Mouse (Mus musculus): ENCODE results near the gene Os9.

- TF ChIP-seq CTCF (IDR thresholded peaks at IDR 0.05; ENCODE audit: low read depth) (no peak), EP300 (IDR thresholded peaks at IDR 0.05; ENCODE audit: low read depth) (peak; percentile 38; the same call in 1 of the 2 replicates)
Measured at GRCm38 (mm10) chr10:127121066-127121477, at the start of gene Os9.

Measured in liver, embryonic 14.5 days (tissue).